Mouse (Mus musculus) frontal cortex, adult 2 months (tissue): ENCODE results near the gene Kcnj16. TPM values are rescaled to one million over a fixed set of nuclear protein-coding genes. Genes with fewer than 3 reads are reported as not detected.

ENCODE experiments used
- DNase-seq, 2 experiments: peaks; one replicate each; pipeline ENCODE4 v3.0.0; 2022; ENCODE audit warnings: low spot score in 1 of 2; ENCODE audit errors: extremely low spot score in 1 of 2
- polyA plus RNA-seq: library from polyadenylated mRNA; depleted of rRNA; stranded (reverse); fragments of >200 nt; gene quantifications from 2 replicates; pipeline ENCODE4 v1.2.3, GENCODE M21; 2012; rRNA removed

Gene Kcnj16
- polyA plus RNA-seq, 1 experiment = 22.0 TPM

DNA sequence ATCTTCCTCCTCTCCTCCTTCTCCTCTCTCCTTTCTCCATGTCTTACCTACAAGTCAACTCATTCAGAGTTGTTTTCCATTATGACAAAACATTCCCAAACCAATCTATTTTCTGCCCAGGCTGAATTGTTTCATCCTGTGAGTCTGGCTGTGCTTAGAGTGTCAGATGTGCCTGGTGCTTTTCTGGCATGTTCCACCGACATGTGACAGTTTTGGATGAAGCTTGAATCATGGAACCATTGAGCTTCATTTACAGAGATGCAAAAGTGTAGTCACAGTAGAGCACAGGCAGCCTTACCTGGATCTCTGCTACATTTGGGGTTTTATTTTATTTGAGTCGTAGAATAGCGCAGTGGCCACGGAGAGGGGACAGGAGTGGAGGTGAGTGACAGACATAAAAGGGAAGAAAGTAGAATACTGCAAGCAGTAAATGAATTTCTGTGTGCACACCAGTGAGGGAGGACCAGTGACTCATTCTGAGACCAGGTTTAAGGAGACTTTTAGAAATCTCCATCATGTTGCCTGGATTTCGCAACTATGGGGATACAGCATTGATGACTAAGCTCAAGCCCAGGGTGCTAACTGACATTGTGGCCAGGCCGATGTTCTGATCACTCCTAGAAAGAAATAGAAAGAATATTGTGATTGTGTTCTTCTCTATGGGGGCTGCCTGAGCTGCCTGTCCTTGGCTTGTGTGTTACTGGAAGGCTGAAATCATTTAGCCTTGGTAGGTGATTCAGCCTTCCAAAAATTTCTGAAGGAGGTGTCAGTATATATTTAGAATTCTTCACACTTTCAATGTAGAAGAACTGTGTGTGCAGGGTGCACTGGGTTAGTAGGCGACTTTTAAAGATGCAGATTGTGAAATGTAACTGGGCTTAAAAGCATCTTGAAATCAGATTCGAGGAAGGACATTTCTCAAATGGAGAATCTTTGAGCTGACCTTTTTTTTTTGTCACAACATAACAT is 87.3 kb downstream of the Kcnj16 start:
- DNase-seq = peak in 1 of 2 experiments; percentile 59

DNA sequence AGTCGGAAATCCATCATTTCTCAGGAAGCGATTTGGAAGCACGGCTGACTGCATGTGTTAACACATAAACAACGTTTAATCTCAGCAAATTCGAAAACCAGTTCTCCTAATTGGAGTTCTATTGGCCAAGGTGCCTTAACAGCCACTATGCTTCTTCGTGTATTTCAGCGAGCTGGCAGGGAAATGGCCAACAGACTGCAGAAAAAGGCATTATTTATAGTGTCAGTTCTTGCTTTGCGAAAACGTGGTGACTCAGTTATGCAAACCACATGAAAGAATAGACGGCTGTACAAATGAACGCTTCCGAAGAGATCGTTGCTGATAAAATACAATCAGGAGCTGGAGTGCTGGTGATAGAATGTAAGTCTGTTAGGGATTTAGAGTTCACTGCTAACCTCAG is 88.2 kb downstream of the Kcnj16 start:
- peak in 1 of 2 experiments; percentile 71 for DNase-seq

DNA sequence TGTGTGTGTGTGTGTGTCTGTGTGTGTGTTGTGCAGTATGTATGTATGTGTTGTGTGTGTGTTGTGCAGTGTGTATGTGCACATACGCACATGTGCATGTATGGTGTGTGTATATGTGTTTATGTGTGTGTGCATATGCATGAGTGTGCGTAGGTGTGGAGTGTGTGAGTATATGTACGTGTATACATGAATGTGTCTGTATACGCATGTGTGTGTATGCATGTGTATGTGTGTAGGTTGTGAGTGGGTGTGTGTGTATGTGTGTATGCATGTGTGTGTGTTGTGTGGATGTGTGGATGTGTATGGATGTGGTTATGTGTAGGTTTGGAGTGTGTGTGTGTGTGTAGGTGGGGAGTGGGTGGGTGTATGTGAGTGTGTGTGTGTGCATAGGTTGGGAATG is 89.6 kb downstream of the Kcnj16 start:
- DNase-seq = no peak

DNA sequence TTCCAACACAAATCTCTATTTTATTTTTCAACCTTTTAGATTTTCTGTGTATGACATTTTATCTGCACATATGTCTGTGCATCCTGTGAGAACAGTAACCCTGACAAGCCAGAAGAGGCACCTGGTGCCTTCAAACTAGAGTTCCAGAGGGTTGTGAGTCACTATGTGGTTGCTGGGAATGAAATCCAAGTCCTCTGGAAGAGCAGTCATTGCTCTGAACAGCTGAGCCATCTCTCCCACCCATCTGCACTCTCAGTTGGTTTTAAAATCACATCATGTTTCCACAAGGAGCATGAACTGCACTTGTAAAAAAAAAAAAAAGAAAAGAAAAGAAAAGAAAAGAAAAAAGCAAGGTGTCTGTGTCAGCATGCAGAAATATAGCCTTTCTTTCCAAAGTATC is 91.6 kb downstream of the Kcnj16 start:
- no peak for DNase-seq

GRCm38 (mm10) chr11:111060216-111060615 is 92.4 kb downstream of the Kcnj16 start:
- no peak for DNase-seq

DNA sequence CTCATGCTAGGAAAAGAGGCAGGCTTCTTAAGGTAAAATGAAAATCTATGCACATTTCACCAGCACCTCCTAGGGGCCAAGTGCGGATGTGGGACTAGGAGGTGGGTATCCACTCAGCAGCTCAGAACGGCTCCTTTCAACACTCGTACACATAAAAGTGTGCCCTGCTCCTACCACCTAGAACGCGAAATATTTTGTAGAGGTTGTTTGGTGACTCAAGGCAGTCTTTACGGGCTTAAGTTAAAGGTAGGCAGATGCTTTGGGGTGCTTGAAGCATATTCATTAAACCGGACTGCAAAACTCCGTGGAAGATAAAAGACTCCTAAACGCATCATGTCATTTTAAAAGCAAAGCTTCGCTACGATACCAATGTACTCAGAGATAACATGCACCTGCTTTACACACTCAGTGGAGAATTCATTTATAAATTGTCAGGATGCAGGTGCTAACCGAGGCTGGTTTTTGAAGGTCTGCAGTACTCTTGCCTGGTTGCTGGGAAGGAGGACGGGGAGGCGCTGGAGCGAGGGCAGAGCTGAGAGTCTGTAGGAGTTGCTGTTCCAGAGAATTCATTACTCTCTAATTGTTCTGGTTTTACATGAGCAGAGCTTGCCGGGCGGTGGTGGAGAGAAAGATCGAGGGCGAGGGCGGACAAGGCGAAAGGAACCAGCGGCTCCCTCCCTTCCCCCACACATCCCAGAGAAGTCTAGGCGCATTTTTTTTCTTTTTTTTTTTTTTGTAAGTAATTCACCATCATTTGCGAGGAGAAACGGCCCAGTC is 97.1 kb downstream of the Kcnj16 start:
- DNase-seq = peak in 1 of 2 experiments; percentile 73

DNA sequence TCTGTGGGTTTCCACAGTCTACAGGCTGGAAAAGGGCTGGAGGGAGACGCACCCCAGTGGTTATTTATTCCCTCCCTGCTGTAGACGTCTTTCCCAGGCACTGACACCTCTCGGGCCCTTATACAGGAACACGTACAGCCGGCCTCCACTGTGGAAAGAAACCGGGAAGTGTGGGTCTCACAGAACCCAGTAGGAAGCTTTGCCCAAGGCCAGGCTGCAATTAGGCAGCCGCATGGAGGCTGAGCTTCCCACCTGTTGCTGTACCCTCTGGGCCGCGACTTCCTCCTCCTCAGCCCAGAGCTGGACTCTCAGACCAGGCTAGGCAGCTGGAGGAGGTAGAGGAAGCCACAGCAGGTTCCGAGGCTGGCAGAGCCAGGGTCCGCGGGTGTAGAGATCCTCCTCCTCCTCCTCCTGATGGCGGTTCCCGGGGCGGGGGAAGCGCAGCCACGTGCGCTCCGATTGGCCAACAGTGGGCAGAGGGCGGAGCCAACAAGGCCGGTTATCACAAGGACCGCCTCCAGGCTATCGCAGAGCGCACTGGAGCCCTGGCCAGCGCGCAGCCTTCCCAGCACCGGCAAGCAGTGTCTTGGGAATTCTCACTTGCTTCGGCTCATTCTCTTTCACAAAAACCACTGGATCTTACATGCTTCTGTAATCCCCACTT is 97.9 kb downstream of the Kcnj16 start, which contains the start of gene Kcnj2:
TSS of gene Kcnj2 (plus strand) at position 530 of the 664 bp plus-strand sequence.
- DNase-seq = peak; percentile 90 to 94

- peak in 1 of 2 experiments; percentile 55 for DNase-seq
Measured at GRCm38 (mm10) chr11:111066299-111066691, 98.5 kb downstream of the Kcnj16 start.

DNA sequence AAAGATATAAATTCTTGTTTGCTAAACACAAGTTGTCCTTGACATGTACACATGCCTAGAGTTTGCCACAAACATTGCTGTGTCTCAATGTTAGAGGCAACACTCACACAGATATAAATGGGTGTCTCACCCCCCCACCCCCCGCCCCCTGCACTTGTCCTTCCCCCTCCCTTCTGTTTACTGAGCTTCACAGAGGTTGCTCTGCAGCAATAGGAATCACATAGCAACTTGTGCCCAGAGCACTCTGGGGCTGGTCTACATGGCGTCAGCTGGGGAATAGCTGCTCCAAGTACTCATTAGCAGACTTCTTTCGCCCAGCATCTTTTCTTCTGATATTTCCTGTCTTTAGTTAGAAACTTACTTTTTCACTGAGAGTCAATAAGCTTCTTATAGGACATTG is 100.0 kb downstream of the Kcnj16 start:
- no peak for DNase-seq

GRCm38 (mm10) chr11:111070460-111070859 is 102.6 kb downstream of the Kcnj16 start:
- DNase-seq = no peak

DNA sequence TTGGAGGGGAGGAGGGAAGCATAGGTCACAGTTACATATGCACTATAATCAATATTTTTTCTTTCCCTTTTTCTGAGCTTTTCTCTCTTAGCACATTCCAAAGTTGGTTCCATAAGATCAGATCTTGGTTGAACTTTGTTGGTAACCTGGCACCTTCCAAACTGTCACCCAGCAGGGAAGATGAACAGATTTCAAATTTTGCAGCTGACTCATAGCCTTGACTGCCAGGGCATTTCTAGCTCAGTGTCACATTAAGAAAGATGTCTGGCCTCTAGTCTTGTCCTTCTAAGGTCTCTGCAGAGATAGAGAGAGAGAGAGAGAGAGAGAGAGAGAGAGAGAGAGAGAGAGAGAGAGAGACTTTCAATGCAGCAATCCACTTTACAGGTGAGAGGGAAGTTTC is 106.3 kb downstream of the Kcnj16 start:
- no peak for DNase-seq

Other genes with a start within 250 kb of the Kcnj16 start
- gene Kcnj2, start 98.1 kb downstream of the Kcnj16 start, polyA plus RNA-seq = 9.9 and 10.0 TPM in 2 replicates